Mouse (Mus musculus) embryo, embryonic 11.5 days (tissue): ENCODE measurements at regions not wholly inside any gene's neighbourhood (a gene's known extent, or its start where the extent isn't known, plus 50 kb on each side); places are given as distances from the start of the nearest gene placed in this dataset.
A peak's percentile ranks its signal among the peaks of the same experiment; 100 is the strongest.

Experiments
- DNase-seq: peaks from one replicate; pipeline ENCODE4 v3.0.0-alpha.2; 2012; ENCODE audit warnings: low read depth, low spot score

DNA sequence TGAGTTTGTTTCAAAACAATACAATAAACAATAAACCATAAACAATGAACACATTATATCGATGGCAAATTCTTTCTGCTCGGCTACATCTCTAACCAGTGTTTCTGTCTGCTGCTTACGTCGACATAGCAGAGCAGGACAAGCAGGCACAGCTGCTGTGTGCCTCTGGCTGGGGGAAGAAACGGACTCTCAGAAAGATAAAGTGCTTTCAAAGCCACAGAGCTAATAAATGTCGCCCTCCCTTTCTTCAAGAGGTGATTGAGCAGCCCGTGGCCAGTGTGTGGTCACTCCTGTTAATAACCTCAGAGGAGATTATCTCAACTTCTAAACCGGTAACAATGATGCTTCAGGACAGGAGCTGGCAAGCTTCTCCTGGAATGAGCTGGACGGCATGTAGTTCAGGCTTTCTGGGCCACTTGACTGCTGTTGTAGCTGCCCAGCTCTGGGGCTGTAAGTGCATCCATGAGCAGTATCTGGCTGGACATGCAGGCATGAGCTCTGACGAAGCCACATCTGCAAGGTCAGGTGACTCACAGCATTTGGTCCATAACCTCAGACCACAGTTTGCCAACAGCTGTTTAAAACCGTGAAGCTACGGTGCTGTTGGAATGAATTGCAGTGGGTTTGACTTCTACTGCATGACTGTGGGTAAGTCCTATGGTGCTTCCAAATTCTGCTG is 55.6 kb downstream of the Evx1 start:
- DNase-seq = no peak

DNA sequence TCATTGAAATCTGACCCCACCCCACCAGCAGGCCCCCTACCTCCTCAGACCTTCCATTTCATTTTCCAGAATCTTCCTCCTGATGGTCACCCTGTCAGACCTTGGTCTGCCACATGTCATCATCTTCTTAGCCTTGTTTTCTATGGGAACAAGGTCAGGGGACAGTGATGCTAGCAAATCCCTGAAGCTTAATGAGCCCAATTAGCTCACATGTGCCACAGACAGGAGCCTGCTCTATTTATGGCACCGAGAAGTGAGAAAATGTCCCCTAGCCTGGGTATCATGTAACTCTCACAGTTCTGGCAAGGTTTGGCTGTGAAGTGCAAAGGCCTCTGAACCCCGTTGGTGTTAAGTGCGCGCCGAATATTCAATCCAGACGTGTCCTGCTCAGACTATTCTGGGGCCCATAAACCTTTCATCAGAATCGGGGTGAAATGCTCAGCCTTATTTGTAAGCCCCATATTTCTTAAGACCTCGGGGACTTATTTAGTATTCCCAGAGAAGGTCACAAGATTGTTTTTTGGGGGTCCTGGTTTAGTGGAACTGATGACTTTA is 57.6 kb downstream of the Evx1 start:
- DNase-seq = no peak

DNA sequence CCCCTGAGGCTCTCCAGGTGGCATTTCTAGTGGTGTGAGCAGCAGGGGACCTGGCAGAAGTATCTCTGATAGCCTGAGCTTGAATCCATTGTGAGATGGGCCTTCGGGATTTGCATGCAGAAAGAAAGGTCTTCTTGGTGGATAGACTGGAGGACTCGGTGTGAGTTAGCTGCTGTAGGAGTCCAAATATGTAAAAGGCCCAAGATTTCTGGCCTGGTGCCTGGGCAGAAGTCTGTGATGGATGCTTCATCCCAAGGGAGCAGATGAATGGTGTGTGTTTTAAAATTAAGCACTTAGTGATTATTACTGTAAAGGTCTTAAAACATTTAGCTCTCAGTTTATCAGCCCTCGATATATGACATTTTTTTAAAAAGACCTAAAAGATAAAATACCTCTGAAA is 65.8 kb downstream of the Evx1 start:
- DNase-seq = no peak

DNA sequence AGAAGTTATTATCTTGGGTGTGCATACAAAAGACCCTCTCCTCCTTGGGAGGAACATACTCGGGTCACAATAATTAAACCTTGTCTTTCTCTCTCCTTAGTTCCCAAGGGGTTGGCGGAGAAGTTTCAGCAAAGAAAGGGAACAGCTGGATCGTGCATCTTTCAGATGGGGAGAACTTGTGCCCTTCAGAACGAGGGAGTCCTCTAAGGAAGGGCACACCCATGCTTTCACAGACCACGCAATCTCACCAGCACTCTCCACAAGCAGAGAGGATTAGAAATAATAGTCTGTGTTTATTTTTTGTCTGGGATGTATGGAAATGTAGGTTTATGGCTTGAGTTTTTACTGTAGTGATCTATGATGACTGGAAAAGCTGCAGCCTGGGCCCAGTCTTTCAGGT is 66.3 kb downstream of the Evx1 start:
- DNase-seq = no peak

DNA sequence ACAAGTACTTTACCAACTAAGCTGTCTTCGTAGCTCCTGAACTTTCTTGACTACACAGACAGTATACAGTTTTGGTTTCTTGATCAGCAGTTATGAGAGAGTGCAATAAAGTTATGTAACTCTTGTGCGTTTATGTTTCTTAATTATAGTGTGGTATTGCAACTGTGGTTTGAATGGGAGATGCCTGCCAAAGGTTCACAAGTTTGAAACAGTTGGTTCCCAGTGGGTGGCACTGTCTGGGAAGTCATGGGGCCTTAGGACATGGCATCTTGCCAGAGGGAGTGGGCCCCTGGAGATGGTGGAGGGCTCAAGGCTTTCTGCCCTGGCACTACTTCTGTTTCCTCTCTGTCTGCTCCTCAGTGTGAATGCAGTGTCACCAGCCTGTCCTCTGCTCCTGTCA is 71.7 kb downstream of the Evx1 start:
- DNase-seq = no peak

DNA sequence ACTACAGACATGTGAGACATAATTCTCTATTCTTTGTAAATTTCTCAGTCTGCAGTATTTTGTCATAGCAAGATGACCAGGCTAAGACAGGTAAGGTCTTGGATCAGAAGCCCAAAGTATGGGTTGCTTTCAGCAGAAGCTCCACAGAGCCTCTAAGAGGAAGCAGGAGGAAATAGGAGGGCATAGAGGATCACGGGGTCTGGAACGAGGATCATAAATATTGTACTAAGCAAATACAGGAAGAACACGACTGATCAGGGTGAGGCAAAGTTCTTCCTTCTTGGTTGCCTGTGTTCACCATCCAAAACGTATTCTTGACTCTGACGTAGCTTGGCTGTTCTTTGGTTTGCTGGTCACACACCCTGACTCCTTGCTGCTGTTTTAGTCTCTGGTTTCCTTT is 88.1 kb downstream of the Evx1 start:
- no peak for DNase-seq

DNA sequence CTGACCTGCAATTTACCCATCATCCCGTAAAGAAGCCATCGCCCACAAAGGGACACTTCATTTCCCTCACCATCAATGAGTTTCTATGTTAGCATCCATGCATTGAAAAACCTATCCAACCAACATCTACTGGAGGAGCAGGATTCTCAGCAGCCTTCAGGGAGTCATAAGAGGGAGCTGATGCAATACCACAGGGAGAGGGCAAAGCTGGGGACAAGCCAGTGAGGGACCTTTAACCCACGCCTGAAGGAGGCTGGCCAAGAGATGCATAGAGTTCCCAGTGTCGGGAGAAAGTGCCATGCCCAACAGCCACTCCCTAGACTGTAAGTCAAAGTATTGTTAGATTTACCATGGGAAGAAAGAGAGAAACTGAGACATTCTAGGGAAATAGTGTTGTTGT is 96.7 kb downstream of the Evx1 start:
- no peak for DNase-seq

DNA sequence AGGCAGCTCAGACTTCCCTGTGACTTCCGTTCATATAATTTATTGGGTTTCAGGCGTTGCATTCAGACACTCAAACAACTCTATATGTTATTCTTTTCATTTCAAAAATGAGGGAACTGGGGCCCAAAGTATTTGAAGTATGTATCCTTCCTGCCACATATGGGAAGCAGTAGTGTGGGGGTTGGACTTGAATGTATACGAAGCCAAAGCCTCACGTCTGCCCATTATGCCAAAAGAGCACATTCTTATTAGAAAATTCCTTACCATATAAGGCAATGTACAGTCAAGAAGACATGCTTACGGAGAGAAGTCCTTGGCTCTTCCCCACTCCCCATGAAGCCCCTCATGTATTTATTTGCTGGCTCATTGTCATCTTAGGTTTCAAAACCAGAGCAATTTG is 97.4 kb downstream of the Evx1 start:
- DNase-seq = no peak

DNA sequence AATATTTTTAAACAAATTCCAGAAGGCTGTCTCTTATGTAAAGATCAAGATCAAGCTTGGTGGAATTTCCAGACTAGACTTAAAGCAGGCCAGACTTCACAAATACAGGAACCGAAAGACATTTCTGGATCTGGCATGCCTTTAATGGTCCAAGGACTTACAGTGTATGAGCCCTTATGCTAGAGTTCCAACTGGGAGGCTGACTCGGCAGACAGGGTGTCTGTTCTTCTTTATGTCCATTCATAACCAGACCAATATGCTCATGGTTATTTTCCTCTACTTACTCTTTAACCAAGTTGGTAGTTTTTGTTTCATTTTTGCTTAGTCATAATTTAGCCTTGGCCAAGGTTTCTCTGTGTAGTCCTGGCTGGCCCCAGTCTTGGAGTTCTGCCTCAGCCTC is 98.0 kb downstream of the Evx1 start:
- no peak for DNase-seq

DNA sequence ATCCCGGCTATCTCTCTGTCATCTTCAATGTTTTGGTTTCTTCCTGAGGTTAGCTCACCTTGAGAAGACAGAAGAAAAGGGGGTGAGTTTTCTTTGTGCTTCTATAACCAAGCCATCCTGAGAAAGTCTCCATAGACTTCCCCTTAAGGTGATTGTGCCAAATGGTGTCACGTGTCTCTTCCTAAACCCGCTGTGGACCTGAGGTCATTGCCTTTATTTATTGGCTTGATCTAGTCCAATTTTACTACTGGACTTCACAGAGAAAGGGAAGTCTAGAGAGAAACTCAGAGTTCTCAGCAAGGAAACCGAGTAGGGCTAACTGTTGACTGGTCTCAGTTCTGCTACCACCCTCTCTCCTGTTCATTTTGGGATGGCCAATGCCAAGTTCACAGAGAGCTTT is 100.3 kb downstream of the Evx1 start:
- no peak for DNase-seq

DNA sequence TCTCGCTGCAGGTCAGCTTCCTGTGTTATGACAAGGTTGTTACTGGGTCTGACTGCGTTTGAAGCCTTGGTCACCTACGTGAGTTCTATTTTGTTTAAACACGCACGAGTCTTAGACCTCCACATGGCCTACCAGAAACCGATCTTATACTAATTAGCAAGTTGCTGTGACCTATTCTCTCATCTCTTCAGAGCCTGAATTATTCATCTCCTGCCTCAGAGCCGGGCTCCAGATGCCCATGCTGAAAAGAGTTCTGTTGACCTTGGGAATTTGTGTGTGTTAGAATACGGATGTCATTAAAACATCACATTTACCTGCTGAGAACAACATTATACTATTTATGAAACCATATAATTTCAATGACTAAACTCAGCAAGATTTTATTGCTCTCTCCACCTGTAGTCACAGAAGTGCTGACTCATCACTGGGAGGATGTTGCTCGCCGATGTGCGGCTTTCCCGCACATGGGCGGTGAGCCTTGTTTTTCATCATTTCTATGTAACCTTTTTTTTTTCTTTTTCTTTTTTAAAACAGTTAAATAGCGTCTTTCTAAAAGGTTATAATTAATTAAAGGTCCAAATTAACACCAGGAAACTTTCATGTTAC is 102.1 kb downstream of the Evx1 start:
- DNase-seq = no peak

DNA sequence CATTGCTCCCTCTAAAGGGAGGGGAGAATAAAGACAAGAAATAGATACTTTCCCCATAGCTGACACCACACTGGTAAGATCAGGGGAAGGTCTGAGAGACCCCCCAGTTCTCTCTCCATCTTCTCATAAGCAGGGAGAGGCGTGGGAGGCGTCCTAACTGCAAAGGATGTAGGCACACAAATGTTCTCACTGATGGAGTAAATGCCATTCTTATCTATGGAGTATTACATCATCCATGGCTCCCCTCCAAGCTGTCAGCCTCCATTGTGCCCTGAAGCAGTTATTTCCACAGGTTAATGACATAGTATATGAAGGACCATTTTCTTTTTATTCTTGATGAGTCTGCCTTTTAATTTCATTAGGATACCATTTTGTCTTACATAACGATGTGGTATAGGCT is 103.2 kb downstream of the Evx1 start:
- DNase-seq = no peak

DNA sequence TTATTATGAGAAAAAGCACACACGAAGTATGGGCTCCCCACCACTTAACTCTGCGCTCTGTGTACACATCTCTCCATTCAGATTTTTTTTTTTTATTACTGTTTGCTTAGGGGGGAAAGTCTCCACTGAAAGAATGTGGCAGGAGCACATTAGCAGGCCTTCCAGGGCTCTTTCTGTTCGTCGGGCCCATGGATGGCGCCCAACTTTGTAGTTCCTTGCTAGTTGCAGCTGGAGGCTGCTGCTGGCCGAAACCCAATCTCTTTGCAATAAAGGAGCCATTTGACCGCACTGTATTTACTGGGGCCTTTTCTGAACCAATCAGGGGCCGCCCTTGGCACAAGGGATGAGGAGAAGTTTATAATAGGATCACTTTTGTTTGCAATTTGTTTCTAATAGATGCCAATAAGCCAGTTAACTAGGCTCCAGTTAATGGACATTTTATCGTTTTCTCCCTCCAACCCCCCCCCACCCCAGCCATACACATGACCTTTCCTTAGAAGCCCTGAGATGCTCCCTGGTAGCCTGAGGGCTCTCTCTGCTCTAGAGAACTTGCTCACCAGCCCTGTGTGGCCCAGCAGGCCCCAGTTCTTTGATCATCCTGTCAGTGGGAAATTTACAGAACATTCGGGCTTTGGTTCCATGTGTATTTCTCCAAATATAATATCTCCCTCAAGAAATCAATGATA is 104.3 kb downstream of the Evx1 start:
- DNase-seq = no peak

DNA sequence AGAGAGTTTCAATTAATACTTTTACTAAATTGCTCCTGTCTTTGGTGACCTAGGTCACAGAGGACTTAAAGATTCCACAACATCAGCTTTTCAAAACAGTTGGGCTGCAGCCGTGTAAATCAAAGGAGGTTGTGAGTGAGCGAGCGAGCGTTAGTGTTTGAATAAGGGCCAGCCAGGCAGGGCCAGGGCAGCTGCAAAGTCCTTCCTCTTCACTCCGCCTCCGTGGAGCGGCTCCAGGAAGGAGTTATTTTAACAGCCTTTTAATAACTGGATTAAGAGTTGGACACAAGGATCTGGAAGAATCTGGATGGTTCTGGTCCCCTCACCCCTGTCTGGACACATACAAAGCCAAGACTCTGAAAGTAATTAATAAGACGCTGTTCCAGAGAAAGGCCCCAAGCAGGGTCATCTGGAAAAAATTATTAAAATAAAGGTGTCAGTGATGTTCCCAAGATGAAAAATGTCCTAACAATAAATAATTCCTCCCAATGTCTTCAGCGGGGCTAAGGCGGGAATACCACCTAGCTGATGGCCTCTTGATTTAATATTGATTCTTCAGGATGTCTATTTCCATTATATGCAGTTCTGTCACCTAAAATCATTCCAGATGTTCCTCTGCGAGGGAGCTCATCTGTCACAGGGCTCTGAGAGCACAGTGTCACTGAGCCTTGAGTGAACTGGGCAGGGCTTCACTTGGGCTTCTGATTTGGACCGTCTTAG is 105.3 kb downstream of the Evx1 start:
- peak; percentile 31 for DNase-seq

DNA sequence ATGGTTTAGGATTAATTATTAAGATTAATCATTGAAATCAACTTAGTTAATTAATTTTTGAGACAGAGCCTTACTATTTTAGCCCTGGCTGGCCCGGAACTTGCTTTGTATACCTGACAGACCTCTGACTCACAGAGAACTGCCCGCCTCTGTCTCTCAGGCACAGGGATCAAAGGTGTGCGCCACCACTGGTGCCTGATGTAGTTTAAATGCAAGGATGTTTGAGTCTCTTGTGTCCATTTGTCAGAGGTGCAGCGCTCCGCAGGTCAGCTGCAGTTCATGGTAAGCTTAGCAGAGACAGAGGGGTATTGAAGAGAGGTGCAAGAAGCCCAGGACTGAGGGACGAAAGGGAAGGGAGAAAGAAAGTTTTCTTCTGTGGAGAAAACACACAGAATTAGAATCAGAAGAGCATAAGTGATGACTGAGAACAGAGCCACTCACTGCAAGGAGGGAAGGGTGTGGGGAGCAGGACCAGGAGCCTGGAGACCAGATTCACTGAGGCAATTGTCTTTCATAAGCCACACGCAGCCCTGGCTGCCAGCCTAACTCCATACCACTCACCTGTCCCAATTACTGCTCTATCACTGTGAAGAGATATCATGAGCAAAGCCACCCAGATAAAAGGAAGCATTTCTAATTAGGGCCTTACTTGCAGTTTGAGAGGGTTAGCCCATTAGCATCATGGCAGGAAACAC is 107.1 kb downstream of the Evx1 start:
- no peak for DNase-seq

DNA sequence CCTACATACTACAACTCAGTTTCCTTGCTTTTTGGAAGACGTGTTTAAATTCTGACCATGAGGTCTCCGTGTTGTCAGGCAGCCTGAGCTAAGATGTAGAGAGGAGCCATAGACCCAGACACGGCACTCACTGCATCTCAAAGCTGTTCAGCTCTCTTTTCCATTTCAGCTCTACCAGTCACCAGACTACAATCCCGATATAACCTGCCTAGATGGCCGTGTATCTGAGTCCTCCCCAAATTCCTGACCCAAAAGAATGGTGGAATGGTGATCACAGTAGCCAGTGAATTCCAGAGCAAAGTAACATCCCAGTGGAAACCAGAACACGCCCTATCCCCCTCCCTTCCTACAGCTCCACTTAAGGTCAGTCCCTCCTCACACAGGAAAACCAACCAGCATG is 108.5 kb downstream of the Evx1 start:
- DNase-seq = no peak

DNA sequence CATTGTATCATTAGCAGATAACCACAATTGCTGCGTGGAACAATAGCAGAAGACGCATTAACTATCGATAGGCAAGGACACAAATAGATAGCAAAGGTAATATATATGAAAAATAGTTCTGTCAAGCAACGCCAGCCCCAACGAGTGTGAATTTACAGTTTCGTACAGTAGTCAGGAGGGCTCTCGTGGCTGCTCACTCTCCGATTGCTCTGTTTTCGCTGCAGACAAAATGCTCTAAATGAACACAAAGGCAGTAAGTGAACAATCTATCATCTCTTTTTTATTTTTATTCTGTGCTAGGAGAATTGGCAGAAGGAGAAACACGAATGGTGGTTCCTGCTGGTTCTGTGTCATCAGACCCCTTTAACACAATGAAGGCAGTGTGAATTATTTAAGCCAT is 109.4 kb downstream of the Evx1 start:
- DNase-seq = no peak

DNA sequence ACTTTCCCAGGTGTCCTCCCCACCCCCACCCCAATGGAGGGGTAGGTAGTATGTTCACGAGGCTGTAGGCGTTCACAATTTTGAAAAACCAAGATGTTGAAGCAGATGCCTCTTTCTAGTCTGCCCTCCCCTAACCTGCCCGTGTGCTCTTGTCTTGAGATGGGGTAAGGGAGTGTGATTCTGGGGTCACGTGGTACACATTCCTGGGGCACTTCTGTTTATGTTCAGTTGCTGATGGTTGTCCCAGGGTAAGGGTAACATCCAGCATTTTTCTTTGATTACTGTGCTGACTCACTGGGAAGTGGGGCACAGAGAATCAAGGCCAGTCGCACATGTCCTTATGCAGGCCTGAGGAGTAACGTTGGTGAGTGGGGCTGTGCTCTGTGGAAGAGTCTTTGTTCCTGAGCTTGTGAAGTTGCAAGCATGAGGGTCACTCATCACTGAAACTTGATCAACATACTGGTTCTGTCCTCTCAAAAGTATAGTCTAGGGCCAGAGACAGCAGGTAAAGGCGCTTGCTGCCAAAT is 110.3 kb downstream of the Evx1 start:
- no peak for DNase-seq

DNA sequence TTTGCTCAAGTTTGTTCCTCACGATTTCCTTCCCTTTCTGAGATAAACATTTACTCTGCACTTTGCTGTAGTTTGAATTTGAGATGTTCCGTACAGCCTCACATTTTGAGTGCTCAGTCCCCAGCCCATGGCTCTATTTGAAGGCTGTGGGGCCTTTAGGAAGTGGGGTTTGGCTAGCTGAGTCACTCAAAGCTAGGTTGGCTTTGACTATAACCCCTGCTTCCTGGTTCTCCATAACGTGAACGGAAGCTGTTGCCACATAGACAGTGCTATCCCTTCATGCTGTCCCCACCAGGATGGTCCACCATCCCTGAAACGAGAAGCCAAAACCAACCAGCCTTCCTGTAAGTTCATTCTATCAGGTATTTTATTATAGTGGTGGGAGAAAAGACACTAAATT is 111.1 kb downstream of the Evx1 start:
- no peak for DNase-seq

DNA sequence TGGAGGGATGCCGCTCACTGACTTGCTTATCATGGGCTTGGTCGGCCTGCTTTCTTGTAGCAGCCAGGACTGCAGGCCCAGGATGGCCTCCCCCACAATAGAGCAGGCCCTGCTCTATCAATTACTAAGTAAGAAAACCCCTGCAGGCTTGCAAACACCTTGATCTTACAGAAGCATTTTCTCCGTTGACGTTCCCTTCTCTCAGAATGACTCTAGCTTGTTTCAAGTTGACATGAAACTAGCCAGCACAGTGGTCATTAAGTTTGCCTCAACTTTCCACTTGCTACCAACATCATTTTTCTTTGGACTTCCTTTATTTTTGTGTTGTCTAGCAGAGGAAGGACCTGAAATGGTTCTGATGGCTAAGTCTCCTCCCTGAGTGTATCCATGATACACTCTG is 111.8 kb downstream of the Evx1 start:
- DNase-seq = no peak

DNA sequence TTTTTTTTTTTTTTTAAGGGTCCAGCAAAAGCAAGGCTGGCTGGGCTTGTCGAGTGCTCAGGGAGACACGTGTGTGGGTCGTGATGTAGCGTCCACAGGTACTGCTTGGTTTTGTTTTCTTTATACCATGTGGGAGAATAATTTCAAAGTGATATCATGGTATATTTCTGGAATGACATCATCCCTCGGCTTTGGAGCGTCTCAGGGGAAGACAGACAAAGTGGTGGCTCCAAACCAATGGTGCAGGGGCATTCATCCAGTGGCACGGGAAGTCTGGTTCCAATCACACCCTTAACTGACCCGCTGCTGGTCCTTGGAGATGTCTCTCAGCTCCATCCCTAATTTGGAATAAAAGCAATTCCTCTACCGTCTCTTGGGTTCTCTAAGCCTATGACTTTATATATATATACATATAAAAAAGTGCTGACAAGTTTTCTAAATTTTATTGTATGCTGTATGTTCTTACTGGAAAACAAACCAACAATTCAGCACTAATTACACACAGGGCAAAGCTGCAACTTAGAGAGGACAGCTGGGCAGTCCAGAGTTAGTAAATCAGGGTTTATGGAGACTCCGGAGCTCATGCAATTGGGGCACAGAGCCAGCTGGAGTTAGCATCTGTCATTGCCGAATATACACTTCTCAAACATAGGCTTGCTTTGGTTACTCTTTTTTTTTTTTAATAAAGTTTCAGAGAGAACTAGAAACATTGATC is 115.3 kb downstream of the Evx1 start:
- no peak for DNase-seq
